Mouse (Mus musculus): ENCODE measurements around the gene Zc3h12a.

Zc3h12a gene

DNA sequence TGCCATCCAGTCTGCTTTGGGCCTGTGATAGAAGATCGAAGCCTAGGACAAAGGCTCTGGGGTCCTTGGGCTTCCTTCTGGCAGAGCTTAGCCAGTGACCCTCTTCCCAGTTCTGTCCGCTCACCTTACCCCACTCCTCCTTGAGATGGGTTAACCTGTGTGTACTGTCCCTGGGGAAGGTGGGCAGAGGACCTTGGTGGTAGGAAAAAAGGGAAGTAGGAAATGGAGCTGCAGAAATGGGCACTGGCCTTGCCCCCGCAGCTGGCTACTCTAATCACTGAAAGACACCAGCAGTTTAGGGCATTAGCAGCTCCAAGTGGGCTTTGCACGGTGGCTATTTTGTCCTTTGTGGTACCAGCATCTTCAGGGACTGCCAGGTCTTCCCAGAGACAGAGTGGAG lies 12.6 kb downstream of the Zc3h12a start:
- DNase-seq (ENCODE audit: low read depth, low spot score) = no peak

DNA sequence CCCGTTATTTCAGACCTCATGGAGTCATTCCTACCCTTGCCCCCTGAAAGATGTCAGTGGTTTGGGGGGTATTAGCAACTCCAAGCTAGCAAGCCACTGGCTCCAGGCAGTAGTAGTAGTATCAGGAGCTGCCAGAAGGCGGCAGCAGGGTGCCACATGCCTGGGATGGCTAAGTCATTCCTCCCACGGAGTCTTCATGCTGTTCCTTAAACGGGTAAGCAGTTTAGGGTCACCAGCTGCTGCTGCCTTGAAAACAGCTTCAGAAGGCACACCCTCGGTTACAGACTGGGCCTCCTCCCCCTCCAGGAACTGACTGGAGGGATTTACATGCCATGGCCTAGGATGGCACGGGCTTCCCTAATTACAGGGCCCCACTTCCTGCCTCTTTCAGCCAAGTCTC lies 13.0 kb downstream of the Zc3h12a start:
- DNase-seq (ENCODE audit: low read depth, low spot score) = peak; percentile 89

DNA sequence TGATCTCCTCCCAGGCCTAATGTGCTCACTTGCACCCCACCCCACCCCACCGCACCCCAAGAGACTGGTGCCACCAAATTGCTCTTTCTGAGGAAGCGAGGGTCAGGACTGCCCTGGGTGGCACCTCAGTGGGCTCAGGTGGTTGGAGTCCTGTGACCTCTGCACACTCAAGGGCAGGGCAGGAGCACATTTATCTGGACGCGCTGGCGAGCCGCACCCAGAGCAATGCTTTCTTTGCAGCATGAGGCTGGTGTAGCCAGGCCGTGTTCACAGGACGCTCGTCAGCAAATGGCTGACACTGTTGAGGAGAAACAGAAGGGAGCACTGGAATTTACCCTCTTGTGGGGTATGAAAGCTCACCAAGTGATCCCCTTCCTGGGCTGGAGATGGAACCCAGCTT lies 22.3 kb downstream of the Zc3h12a start:
- DNase-seq (ENCODE audit: low read depth, low spot score) = no peak

DNA sequence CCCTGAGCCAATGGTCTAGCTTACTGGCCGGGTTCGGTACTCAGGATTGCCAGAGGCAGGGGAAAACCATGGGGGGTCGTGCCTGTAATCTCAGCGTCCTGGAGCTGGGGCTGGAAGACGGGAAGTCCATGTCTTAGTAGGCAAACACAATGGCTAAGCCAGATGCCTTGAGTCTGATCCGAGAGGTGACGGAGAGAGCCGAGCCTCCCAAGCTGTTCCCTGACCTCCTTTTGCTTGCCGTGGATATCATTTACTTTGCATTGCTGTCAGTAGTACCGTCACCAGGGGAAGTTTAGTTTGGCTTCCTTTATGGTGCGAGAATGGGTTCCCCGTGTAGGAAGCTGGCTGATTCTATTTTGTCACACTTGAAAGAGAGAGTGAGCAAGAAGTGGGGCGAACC lies 26.3 kb downstream of the Zc3h12a start:
- DNase-seq (ENCODE audit: low read depth, low spot score) = no peak

DNA sequence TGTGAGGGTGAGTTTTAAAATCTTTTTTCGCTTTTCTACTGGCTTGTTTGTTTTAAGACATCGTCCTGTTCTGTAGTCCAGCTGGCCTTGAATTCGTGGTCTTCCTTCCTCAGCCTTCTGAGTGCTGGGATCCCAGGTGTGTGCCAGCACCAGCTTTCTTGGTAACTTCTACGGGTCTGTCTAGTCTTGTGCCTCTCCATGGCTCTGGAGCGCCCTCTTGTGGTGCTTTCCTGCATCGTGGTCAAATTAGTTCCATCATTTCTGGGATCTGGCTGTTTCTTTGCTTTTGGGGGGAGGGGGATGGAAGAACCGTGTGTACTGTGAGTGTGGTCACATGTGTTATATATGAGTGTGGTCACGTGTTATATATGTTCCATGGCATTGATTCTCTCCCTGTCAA lies 28.2 kb downstream of the Zc3h12a start:
- DNase-seq (ENCODE audit: low read depth, low spot score) = peak; percentile 89

DNA sequence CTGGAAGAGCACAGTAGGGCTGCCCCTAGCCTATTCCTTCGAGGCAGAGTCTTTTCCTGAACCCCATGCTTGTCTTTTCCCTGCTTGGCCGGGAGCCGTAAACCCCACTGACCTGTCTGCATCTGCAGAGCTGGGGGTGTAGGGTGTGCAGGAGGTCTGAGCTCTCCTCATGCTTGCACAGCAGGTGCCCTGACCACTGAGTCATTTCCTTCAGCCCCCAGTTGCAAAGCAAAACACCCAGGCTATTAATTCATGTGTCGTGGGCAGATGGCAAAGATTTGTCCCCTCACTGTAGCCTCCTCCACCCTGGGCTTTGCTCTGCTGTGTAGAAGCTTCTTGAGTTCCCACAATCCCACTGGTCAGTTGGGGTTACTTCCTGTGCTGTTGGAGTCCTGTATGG lies 30.2 kb downstream of the Zc3h12a start:
- no peak for DNase-seq (ENCODE audit: low read depth, low spot score)

DNA sequence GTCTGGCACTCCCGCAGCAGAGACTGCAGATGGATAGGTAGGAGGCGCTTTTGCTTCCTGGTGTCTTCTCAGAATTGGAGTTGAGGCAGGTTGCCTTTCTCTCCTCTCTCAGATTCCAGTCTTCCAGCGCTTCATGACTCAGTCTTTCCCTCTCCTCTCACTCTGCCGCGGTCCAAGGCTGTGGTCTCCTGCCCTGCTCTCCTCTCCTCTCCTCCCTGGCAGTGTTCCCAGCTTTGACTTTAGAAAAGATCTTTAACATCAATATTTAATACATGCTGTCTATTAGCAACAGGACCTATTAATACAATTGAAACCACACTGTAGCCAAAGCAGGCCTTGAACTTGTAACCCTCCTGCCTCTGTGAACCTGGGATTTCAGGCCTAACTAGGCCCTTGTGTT lies 31.6 kb downstream of the Zc3h12a start:
- no peak for DNase-seq (ENCODE audit: low read depth, low spot score)

DNA sequence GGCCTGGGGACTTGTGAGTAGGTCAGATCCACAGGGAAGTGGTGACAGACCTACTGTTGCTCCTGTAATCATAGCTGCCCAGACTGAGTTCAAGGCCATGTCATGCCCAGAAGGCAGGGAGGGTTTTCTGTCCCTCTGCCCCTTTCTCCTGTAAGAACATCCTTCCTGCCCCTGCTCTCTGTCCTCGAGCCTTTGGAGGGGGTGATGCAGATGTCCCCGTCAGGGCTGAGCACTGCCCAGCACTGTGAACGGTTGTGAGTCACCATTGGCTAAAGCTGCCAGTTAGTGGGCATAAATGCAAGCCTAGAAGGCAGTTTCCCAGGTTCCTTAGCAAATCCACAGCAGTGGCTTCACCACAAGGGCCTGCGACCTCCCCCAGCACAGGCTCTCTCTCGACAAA lies 34.6 kb downstream of the Zc3h12a start:
- DNase-seq (ENCODE audit: low read depth, low spot score) = no peak

DNA sequence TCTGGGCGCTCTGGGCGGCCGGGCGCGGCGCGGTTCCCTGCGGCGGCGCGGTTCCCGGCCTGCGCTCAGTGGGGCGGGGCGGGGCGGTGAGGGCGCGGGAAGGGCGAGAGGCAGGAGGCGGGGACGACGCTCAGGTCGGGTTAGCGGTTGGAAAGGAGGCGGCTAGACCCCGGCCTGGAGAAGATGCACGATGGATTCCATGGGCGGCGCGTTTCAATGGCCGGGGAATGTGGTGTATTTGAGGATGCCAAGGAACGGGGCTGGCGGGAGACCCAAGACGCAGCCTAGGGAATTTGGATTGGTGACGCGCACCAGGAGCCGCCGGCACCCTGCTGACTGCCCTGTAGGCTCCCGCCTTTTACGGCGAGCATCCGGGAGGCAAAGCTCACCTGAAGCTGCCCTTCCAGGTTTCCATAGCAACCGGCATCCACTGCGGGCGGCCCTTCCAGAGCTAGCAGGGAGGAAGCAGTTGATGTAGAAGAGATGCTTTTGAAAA lies 42.2 kb downstream of the Zc3h12a start:
- DNase-seq (ENCODE audit: low read depth, low spot score) = peak; percentile 71

DNA sequence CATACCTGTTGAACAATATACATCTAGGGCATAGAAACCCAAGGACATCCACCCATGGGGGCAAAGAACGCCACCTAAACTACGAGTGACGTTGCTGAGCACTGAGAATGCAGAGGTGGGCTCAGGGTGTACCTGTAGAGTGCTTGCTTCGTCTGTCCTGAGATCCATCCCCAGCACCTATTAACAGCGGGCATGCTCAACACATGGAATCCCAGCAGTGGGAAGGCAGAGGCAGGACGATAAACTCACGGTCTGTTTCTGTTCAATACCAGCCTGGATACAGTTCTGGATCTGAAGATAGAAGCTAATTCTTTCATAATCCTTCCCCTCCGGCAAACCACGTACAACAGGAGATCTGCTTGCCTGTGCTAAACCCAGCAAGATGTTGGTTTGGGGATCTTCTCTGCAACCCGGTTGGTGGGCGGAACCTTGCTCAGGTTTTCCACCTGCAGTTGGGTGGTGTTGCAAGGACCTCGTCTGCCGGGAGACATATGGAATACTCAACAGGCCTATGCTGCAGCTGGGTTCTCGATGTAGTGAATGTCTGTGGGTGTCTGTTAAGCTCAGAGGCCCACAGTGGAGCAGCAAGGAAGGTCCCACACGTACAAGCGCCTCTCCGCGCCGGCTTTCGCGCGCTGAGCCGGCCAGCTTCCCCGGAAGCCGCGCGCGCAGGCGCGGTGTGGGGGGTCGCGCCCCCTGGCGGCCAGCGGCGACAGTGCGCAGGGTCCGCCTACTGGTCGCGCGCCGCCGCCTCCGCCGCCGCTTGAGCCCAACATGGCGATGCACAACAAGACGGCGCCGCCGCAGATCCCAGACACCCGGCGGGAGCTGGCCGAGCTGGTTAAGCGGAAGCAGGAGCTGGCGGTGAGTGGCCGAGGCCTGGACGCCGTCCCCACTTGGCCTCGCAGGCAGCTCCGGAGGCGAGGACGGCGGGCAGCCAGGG lies 43.0 kb downstream of the Zc3h12a start, which contains the start of gene Meaf6:
Gene Meaf6 (plus strand): TSS at position 732 of the 943 bp plus-strand sequence.
- peak; percentile 92 for DNase-seq (ENCODE audit: low read depth, low spot score)

DNA sequence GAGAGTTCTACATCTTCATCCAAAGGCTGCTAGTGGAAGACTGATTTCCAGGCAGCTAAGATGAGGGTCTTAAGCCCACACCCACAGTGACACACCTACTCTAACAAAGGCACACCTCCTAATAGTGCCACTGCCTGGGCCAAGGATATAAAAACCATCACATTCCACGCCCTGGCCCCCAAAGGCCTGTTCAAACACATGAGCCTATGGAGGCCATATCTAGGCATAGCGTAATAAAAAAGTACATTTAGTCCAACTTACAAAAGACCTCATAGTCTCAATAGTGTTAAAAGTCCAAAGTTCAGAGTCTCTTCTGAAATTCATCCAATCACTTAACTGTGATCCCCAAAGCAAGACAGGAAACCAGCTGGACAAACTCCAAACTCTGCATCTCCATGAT lies 48.9 kb downstream of the Zc3h12a start:
- DNase-seq (ENCODE audit: low read depth, low spot score) = no peak

DNA sequence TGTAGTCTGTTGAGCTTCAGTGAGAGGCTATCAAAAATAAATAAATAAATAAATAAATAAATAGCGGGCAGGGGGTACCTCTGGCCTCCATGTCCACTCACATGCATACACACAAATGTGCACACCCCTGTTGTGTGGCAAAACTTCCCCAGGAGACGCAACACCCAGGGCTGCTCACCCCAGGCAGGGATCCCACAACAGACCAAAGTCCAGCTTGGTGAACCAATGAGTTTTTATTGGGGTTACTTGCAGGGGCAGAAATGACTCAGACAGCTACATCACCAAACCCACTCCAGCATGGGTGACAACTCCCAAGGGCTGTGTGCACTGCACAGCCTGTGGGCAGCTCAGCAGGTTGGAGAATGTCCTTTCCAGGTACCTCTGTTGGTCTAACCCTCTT lies 49.9 kb downstream of the Zc3h12a start:
- DNase-seq (ENCODE audit: low read depth, low spot score) = no peak
